Mouse (Mus musculus) embryonic fibroblast, embryonic 13.5 days (primary cell): ENCODE data around the gene Tspan9. TPM values are rescaled to one million over a fixed set of nuclear protein-coding genes. Genes with fewer than 3 reads are reported as not detected.
A peak's percentile ranks its signal among the peaks of the same experiment; 100 is the strongest.

Experiments
- H3K27ac ChIP-seq: 2 replicates; pipeline ENCODE4 v1.5.1; 2012; ENCODE audit warnings: low read length, control low read depth, inconsistent platforms; ENCODE audit not compliant: insufficient read depth
- H3K4me1 ChIP-seq: 2 replicates; pipeline ENCODE4 v1.6.1; 2011; ENCODE audit warnings: low read length; ENCODE audit not compliant: control insufficient read depth, insufficient read depth
- H3K4me3 ChIP-seq: 2 replicates; pipeline ENCODE4 v1.5.1; 2011; ENCODE audit warnings: mild to moderate bottlenecking, control low read depth, low read length; ENCODE audit not compliant: insufficient read depth
- CTCF ChIP-seq: IDR thresholded peaks from 2 replicates; pipeline ENCODE4 v1.5.1; 2011; ENCODE audit warnings: mild to moderate bottlenecking, control low read depth, low read length, moderate library complexity, borderline replicate concordance; ENCODE audit not compliant: insufficient read depth
- POLR2A ChIP-seq: IDR thresholded peaks from 2 replicates; pipeline ENCODE4 v1.6.1; 2011; ENCODE audit warnings: low read depth, mild to moderate bottlenecking, control low read depth, low read length, moderate library complexity
- polyA plus RNA-seq: library from polyadenylated mRNA; stranded (reverse); fragments of >200 nt; gene quantifications from 2 replicates; pipeline ENCODE4 v1.2.4, GENCODE M21; 2011; ENCODE audit warnings: low read depth; ENCODE audit not compliant: missing spikeins, insufficient read length

The Tspan9 gene
- polyA plus RNA-seq, 1 experiment: 113 TPM

DNA sequence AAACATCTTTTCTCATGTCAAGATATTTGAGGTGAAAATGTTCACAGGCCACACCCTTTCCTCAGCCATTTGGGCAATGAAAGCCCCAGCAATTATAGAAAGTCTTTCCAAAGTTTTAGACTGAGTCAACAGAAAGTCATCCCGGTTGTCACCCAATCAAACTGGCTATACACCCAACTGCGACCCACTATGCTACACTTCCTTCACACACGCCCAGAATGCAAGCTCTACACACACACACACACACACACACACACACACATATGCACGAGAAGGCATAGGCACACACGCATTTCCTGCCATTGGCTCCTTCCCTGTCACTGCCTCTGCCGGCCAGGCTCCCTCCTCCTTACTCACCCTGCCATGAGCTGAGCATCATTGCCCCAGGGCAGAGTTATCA lies 99.9 kb downstream of the Tspan9 start:
- H3K4me1 ChIP-seq: peaks cover 17% of the 10 kb centered on the region
- TF ChIP-seq CTCF: no peak
- no peak for TF ChIP-seq POLR2A
- H3K27ac ChIP-seq: peak overlapping the region; percentile 0; the same call in 1 of the 2 replicates
- H3K4me3 ChIP-seq: no peak overlapping the region

GRCm38 (mm10) chr6:128041836-128042235 lies 101.6 kb downstream of the Tspan9 start:
- Histone ChIP-seq H3K4me3 (no peak overlapping the region), H3K4me1 (peaks cover 14% of the 10 kb centered on the region), H3K27ac (no peak overlapping the region)
- no peak for TF ChIP-seq CTCF
- no peak for TF ChIP-seq POLR2A

DNA sequence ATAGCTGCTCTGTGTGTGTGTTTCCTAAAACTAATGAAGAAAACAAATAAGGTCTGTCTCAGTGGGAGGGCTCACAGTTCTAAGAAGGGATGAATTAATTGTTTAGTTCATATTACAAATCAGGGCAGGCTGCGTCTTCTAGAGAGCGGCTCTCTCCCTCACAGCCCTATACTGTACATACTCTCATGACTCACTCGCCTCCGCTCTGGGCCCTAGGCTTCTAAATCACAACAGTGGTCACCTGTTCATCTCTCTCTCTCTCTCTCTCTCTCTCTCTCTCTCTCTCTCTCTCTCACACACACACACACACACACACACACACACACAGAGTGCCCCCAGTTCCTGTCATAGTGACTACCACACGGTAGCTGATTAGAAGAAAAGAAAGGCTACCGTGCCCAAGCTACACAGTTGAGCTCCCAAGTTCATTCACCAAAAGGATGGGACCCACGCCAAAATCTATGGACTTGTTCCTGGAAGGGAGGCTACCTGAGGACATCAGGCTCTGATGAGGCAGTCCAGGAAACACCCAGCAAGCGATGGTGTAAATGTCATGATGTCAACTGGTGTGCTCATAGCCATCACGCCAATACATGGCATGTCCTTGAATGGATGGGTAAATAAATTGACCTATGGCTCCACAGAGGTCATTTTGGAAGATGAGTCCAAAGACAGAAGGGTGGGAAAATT lies 104.2 kb downstream of the Tspan9 start:
- no peak for TF ChIP-seq POLR2A
- no peak overlapping the region for H3K27ac ChIP-seq
- peaks cover 14% of the 10 kb centered on the region for H3K4me1 ChIP-seq
- H3K4me3 ChIP-seq: no peak overlapping the region

- Histone ChIP-seq H3K4me3 (no peak overlapping the region), H3K27ac (no peak overlapping the region), H3K4me1 (peaks cover 11% of the 10 kb centered on the region)
- TF ChIP-seq POLR2A (no peak), CTCF (no peak)
Measured at GRCm38 (mm10) chr6:128038568-128038967, 104.8 kb downstream of the Tspan9 start.

GRCm38 (mm10) chr6:128036597-128036996 lies 106.8 kb downstream of the Tspan9 start:
- H3K27ac ChIP-seq: no peak overlapping the region
- no peak overlapping the region for H3K4me3 ChIP-seq
- peaks cover 9% of the 10 kb centered on the region for H3K4me1 ChIP-seq
- TF ChIP-seq CTCF (no peak), POLR2A (no peak)

GRCm38 (mm10) chr6:128035930-128036309 lies 107.5 kb downstream of the Tspan9 start:
- no peak for TF ChIP-seq CTCF
- no peak for TF ChIP-seq POLR2A
- H3K27ac ChIP-seq: 0 out of 2 replicates have a peak overlapping the region, but pooled peaks have one; percentile 15
- peak overlapping the region; percentile 63 for H3K4me3 ChIP-seq
- H3K4me1 ChIP-seq: peaks cover 9% of the 10 kb centered on the region

DNA sequence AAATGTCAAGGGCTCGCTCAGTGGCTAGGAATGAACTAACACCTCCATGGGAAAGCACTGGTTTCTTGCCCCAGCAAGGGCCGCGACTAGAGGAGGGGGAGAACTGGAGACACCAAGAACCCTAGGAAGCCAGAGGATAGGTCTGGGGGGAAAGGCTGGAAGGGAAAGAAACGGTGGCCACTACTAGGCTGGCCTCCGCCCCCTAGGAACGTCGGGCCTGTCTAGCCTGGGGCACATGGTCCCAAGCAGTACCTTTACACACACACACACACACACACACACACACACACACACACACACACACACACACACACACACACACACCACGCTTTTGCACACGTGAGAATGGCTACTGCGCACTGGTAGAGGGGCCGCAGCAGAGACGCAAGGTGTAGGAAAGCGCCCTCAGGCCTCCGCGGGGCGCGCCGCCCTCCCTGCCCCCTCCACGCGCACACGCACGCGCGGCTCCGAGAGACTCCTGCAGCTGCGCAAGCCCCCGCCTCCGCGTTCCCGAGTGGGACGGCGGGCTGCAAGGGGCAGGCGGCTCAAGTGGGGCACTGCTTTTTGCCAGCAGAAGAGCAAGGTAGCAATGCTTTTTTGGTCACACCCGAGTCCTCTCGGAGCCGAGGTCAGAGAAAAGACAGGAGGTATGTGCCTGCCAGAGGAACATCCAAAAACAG lies 108.0 kb downstream of the Tspan9 start:
- Histone ChIP-seq H3K27ac (peak overlapping the region; percentile 36; the same call in 1 of the 2 replicates), H3K4me3 (peak overlapping the region; percentile 63), H3K4me1 (peaks cover 9% of the 10 kb centered on the region)
- TF ChIP-seq POLR2A: 0 out of 2 replicates have a peak, but pooled peaks have one; percentile 37
- TF ChIP-seq CTCF: no peak

DNA sequence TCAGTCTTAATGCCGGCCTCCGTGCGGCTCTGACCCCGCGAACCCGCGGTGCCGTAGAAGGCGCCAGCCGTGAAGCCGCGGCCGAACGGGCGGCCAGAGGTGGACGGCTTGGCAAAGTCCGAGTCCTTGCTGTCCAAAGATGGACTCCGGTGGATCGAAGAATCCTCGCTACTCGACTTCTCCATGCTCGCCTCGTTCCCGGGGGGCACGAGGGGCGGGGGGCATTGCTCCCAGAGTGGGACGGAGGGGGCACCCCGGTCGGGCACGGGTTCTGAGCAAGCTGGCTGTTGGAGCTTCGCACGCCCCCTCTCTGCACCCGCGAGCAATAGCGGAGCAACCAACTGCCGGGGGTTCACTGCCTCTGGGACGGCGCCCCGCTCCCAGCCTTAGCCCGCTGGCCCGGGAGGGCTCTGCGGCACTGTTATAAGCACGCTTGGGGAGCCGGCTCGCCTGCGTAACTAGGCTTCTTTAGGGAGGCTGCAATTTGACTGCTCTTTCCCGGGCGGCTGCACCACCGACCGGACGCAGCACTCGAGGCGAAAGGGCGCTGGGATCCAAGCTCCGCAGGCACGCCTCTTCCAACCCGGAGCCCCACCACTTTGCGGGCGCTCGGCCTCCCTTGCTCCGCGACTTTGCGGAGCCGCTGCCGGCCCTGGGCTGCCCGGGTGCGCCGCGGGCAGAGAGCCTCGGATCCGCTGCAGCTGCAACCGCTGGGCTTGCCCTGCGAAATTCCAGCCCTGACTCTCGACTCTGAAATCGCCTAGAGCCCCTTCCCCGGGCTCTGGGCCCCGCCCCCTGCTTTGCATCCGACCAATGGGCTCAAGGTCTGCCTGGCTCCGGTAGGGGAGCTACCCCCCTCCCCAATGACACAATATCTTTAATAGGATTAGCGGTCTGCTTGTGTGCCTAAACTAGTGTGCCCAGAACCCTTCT lies 108.8 kb downstream of the Tspan9 start:
- peak; percentile 86 for TF ChIP-seq POLR2A
- no peak for TF ChIP-seq CTCF
- Histone ChIP-seq H3K4me3 (peak overlapping the region; percentile 63), H3K27ac (peak overlapping the region; percentile 77), H3K4me1 (peaks cover 6% of the 10 kb centered on the region)

DNA sequence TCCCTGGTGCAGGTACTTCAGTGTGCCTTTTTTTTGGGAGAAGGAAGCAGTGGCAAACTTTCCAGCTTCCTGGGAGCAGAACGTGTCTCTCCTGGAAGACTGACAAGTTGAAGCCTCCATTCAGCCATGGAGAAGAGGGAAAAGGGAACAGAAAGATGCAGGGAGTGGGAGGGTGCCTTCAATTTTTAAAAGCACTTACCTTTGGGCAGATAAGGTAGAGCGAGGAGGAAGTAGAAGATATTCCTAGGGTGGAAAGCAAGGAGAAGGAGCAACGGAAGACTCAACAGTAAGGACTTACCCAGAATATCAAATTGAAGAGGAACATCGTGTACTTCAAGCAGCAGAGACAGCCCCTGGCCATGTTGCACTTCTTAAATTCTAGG lies 109.5 kb downstream of the Tspan9 start:
- TF ChIP-seq CTCF: no peak
- TF ChIP-seq POLR2A: peak; percentile 3; the same call in 1 of the 2 replicates
- Histone ChIP-seq H3K4me1 (peaks cover 6% of the 10 kb centered on the region), H3K27ac (peak overlapping the region; percentile 77), H3K4me3 (peak overlapping the region; percentile 63)
